Mouse (Mus musculus) hindlimb bud, embryonic 11.5 days (tissue): ENCODE measurements around the gene Fcgr2b.
"Not testable (repeated sequence)": the region's sequence is repeated elsewhere in the genome, so short reads cannot be mapped to it uniquely, and the experiment has no call there.

Experiments
- DNase-seq: peaks from one replicate; pipeline ENCODE4 v3.0.0-alpha.2; 2012; ENCODE audit warnings: low read depth, low spot score; ENCODE audit errors: extremely low spot score

Fcgr2b gene

DNA sequence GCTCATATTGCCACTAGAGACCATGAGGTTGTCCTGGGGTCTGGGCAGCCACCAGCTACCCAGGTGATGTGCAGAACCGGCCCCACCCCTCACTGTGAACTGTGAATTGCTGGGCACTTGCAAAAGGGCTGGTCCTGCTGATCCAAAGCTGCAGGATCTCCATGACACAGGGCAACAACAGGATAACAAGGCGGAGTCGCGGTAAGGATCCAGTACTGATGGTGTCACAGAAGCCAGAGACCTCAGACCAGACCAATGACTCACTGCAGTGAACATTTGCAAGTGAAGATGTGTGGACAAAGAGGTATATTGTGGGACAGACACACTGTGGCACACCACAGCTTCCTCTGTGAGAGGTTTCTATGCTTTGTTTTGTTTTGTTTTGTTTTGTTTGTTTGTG, 2.3 kb upstream of the Fcgr2b start:
- DNase-seq, result no peak

DNA sequence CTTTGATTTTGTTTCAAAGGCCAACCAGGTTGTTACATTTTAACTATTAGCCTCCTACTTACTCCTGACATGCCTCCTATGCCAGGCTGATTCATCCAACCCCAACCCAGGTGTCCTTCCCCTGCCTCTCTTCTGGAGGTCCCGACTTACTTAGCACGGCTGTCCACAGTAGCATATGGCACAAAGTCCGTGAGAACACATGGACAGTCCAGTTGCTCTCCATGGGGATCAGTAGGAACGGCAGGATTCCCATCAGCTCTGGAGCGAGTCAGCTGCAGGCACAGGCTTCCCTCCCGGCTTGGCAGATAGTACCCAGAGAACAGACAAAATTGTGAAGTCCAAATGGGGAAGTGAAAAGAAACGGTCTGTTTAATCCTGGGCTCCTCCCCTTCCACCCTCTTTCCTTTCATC, 591 bp downstream of the Fcgr2b start:
- no peak for DNase-seq

DNA sequence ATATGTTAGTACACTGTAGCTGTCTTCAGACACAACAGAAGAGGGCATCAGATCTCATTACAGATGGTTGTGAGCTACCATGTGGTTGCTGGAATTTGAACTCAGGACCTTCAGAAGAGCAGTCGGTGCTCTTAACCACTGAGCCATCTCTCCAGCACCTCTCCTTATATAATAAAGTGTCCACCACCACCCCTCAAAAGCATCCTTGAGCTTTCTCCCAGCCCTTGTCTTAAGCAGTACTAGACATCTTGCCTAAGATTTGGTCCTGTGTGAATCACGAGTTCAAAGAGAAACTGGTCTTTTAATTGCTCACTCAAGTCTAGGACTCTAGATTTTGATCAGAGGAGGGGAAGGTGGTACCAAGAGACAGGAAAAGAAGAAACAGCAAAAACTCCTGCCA, 997 bp downstream of the Fcgr2b start:
- DNase-seq, result not testable (repeated sequence)

DNA sequence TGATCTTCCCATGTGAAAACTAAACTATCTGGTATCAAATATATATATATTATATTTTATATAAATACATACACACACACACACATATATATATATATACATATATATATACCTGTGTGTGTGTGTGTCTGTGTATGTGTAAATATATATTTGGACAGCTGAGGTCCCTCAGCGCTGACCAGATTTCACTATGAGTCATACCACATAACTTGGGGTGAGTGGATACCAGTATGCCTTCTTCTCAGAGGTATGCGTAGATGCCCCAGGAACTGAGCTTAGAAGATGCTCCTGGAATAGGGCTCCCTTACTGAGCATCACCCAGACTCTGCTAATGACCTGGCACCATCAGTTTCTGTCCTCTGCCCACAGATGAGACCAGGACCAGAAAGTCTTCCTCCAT, 1.6 kb downstream of the Fcgr2b start:
- no peak for DNase-seq

DNA sequence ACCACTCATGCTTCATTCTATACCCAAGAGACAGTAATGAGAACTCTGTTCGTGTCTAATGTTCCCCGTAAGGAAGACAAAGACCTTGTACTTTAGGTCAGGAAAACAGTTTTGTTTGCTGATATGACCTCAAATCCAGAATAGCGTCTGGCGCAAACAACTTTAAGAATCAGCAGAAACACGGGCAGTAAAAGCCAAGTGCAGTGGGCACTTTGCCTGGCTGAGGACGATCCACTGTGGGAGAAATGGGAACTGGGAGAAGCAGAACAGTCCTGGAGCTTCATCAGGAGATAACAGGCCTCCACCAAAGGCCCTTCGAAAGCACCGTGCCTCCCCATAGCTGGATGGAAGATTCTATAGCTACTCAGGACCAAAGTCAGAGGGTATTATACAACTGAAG, 2.2 kb downstream of the Fcgr2b start:
- no peak for DNase-seq

DNA sequence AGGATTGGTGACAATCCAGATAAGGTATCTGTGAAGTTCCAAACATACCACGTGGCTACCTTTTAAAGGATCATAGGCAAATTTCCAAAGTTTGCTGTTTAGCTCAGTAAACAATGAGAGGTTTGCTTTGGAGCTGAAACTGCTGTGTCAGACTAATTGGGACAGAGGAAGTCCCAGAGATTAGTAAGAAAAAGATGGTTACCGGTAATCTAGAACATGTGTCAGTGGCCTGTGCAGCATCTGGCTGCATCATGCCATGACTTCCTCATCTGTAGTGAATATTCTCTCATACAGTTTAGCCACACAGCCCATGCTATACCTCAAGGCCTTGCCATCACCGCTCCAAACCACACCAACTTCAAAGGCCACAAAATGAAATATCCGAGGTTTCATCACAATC, 3.4 kb downstream of the Fcgr2b start:
- DNase-seq, result no peak

DNA sequence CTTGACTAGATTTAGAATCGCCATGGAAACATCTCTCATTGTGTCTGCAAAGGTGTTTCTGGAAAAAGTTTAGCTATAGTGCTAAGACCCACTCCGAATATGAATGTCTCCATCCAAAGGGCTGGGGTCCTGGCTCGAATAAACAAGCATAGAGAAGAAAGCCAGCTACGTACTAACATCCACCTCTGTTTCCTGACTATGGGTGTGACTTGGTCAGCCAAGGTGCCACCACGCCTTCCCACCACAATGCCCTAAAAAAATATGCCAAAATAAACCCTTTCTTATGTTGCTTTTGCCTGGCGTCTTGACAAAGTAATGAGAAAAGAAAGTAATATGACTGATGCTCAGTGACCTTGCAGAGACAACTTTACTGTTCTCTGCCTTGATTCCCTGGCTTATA, 3.9 kb downstream of the Fcgr2b start:
- no peak for DNase-seq

DNA sequence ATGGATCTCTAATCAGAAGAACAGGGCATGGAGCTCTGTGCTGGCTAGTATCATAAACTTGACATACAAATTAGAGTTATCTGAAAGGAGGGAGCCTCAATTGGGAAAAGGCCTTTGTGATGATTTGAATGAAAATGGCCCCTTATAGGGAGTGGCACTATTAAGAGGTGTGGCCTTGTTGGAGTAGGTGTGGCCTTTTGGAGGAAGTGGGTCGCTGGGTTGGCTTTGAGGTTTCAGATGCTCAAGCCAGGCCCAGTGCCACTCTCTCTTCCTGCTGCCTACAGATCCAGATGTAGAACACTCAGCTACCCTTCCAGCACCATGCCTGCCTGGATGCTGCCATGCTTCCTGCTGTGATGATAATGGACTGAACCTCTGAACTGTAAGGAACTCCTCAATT, 7.8 kb downstream of the Fcgr2b start:
- no peak for DNase-seq

DNA sequence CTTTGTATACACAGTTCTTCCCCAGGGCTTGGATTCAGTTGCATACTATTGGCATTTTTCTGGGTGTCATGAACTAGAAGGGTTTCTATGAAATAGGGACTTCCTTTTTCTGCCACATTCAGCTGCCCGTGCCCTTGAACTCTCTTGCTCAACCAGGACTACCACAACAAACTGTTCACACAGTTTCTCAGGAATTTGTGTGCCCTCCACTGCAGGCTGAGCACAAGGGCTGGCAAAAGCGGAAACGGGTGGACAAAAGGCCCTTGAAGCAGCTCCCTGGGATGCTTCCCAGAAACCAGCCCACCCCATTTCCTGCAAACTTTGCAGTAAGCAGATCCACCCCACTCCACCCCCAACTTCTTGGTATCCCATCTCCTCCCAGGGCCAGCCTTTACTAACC, 8.8 kb downstream of the Fcgr2b start:
- no peak for DNase-seq

DNA sequence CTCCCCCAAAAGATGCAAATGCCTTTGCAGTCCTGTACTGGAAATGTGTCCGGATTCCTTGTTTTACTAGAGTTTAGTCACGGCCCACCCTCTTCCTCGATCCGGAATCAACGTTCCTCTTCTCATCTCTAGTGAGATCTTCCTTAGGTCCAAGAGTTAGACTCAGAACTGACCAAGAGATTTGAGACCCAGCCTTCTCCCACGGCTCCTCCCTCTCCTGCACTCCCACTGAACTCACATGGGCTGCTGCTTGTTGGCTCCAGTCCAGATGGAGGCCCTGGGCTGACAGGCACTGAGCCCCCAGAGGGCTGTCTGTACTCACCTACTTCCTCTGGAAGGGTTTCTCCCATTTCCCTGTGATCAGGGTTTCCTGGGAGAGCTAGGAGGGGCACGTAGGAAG, 13.3 kb downstream of the Fcgr2b start:
- no peak for DNase-seq

DNA sequence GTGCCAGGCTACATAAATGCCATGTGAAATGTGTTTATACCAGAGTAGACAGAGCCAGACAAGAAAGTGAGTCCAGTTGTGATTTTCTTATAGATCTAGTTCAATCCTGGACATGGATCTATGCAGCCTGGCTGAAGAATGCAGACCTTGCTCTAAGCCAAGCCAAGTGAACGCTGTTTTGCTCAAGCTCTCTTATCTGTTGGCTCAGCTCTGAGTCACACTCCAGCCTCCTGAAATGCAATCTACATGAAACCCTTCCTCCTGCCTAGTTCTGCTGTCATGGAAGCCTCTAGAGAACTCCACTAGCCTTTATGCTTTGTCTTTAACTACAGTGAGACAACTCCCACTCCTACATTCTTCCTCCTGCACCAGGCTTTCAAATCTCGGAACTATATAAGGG, 14.0 kb downstream of the Fcgr2b start:
- no peak for DNase-seq

DNA sequence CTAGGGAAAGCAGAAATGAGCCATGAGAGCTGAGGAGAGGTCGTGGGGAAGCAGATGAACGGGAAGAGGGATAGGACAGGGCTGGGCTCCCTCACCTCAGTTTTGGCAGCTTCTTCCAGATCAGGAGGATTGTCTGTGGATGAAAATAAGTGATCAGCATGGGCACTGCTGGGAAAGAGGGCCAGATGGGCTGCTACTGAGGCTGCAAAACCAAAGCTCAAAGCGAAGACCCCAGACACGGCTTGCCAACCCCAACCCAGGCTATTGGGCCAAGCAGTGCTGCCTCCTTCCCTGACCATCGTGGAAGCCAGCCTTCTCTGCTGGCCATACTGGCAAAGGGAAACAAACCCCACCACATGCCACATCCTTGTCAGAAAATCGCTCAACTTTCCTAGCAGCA, 15.2 kb downstream of the Fcgr2b start:
- no peak for DNase-seq

DNA sequence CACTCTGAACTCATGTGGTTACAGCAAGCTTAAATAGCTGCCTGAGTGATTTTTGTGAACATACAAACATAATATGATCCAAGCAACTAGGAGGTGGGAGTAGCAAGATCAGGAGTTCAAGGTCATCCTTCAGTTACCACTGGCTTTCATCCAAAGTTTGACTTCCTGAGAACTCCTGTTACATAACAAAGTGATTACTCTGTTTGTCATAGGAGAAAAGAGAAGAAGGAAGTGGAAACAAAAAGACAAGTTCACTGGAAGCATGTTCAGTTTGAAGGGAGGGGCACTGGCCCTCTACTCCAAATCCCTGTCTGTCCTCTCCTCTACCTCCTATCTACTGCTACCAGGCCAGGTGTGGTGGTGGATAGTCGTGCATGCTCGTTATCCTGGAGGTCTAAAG, 16.6 kb downstream of the Fcgr2b start:
- no peak for DNase-seq

DNA sequence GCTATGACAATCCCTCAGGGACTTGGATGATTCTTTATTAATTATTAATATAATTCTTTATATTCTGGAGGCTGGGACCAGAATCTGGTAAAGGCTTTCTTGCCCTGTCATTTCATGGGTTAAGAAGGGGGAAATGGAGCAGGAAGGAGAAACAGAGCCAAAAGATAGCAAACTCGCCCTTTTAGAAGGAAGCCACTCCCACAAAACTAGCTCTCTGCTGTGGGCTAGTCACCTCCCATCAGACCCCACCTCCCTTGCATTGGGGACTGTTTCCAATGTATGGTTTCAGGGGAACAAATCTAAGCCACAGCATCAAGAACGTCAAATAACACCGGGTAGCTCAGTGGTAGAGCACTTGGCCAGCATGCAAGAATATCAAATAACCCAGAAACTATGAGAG, 18.1 kb downstream of the Fcgr2b start:
- DNase-seq, result no peak

DNA sequence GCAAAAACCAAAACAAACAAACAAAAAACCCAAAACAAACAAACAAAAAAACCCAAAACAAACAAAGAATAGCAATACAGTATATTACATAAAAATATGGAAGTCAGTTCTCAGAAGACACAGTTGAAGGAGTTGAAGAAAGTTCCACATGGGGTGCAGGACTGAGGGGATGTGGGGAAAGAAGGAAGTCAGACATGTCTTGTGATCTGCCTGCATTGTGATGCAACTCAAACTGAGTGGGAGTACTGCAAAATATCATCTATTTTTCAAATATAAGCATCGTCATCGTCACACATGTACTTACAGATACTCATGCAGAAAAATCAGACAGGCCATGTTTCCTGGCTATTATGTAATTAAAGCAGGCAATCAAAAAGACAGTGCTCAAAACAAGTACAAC, 23.2 kb downstream of the Fcgr2b start:
- no peak for DNase-seq

DNA sequence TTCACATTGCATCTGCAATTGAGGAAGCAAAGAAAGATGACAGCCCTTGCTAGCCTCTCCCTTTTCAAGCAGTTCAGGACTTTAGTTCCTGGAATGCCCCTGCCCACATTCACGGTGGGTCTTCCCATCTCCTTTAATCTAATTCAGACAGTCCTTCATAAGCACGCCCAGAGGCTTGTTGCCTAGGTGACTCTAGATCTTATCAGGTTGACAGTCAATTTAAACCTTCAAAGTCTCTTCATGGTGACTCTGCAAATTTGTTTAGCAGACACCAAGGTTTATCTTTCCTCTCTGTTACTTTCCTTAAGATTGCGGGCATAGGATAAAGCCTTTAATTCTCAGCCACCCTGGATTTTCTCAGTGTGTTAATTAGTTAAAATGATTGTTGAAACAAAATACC, 25.6 kb downstream of the Fcgr2b start:
- DNase-seq, result no peak

DNA sequence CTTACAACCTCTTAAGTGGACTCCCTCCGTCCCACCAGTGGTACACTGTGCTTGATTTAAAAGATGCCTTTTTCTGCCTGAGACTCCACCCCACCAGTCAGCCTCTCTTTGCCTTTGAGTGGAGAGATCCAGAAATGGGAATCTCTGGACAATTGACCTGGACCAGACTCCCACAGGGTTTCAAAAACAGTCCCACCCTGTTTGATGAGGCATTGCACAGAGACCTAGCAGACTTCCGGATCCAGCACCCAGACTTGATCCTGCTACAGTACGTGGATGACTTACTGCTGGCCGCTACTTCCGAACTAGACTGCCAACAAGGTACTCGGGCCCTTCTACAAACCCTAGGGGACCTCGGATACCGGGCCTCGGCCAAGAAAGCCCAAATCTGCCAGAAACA, 31.4 kb downstream of the Fcgr2b start:
- DNase-seq, result not testable (repeated sequence)

DNA sequence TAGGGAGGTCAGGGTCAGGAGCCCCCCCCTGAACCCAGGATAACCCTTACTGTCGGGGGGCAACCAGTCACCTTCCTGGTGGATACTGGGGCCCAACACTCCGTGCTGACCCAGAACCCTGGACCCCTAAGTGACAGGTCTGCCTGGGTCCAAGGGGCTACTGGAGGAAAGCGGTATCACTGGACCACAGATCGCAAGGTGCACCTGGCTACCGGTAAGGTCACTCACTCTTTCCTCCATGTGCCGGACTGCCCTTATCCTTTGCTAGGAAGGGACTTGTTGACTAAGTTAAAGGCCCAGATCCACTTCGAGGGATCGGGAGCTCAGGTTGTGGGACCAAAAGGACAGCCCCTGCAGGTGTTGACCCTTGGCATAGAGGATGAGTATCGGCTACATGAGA, 32.2 kb downstream of the Fcgr2b start:
- DNase-seq, result not testable (repeated sequence)

DNA sequence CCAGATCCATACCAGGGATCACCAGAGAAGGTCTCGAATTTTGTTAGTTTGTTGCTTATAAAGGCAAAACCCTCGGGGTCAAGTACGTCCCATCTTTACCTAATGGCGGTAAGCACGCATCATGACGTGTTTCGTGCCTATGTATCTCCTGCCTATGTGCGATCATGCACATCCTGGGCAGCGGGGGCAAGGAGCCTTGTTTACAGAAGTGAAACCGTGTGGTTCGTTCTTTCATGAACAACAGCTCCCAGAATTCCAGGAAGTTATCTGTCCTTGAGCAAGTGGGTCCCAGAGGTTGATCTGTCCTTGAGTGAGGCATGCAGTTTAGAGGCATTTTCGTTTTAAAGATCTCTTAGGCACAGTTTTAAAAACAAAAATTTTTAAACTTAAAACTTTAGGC, 37.1 kb downstream of the Fcgr2b start:
- DNase-seq, result no peak

DNA sequence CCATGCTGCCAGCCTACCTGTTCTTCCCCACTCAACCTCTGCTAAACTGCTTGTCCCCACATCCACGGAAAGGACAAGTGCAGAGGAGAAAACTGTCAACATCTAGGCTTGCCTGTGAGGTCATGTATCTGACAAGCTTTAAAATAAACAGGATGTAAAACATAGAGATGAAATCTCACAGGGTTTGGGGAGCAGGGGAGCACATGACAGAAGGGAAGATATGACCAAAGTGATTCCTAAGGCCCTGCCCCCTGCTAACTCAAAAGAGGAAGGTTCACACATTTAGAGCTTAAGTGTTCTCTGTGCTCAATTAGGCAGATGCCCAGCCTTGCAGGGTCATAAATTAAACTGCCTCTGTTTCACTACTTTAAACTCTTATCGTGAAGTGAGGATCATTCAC, 42.0 kb downstream of the Fcgr2b start:
- no peak for DNase-seq

DNA sequence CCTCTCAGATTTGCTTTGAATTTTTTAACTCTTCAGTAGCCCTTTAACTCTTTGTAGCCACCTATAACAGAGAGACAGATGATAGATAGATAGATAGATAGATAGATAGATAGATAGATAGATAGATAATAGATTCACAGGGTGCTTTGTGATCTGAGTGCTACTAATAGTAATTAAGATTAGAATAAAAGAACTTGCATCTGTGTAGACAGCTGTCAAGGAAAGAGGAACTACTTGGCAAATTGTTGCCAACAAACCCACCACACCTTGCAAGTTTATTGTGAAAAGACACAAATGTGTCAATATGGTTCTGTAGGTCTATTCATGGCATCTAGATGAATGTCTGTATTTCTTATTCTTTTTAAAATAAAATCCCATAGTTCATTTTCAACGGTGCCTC, 42.4 kb downstream of the Fcgr2b start:
- no peak for DNase-seq

DNA sequence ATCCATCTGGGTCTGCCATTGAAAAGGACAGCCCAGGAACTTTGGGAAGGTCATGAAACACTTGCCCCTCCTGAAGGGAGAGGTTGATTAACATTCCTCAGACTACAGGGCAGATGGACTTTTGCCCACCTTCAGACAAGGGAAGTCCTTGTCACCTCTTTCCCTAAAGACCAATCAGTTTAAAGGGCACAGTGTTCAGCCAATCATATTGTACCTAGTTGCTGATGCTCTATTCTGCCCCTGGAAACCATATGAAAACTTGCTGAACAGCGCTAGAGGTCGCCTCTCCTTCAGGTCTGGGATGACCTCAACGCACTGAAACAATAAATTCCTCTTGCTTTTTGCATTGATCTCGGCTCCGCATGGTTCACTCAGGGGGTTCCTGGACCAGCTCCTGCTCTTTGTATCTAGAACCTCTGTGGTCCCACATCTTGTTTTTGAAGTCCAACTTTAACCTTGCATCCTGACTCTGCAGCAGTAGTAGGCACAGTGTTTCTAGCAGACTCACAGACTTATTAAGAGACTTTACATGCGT, 42.9 kb downstream of the Fcgr2b start:
- no peak for DNase-seq

DNA sequence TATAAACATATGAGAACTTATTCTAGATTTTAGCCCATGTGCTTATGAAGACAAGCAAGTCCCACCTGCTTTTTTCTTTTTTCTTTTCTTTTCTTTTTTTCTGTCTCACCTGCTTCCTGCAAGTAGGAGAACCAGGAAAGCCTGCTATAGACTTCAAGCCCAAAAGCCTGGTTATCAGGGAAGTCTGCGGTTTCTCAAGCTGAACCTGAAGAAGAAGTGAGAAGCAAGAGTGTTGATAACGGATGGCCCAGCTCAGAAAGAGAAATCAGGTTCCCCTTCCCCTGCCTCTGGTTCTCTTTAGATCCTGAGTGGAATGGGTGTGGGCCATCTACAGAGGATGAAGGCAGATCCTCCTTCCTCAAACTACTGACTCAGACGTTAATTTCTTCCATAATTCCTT, 44.3 kb downstream of the Fcgr2b start:
- DNase-seq, result no peak

DNA sequence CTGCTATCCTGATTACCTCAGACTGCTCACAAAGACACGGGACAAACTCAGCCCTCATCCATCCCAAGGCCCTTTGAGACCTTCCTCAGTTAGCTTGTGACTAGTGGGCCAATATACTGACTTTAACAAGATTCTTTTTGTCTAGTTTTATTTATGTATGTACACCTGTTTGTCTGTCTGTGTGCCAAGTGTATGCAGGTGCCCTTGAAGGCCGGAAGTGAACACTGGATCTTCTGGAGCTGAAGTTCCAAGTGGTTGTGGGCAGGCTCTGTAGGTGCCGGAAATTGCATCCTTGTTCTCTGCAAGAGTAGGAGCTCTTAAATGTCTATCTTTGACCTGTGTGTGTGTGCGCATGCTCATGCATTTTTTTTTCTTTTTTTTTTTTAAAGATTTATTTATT, 47.1 kb downstream of the Fcgr2b start:
- no peak for DNase-seq
